Mouse (Mus musculus) myocyte (in vitro differentiated cells): ENCODE data around the gene Rpl36.

Experiments
- CEBPB ChIP-seq: IDR thresholded peaks from 2 replicates; pipeline ENCODE4 v1.6.1; 2011; ENCODE audit warnings: mild to moderate bottlenecking, moderate library complexity; ENCODE audit not compliant: poor library complexity, insufficient read depth, severe bottlenecking
- MYOD1 ChIP-seq, 3 experiments: IDR thresholded peaks; one replicate each; pipeline ENCODE4 v1.6.1; 2011; ENCODE audit warnings: control low read depth in 2 of 3, low read depth in 2 of 3, mild to moderate bottlenecking in 2 of 3, moderate library complexity in 1 of 3; ENCODE audit not compliant: insufficient read length in 2 of 3, control insufficient read depth in 1 of 3
- POLR2A ChIP-seq: IDR thresholded peaks from one replicate; pipeline ENCODE4 v1.6.1; 2011; ENCODE audit warnings: low read depth, mild to moderate bottlenecking, control low read depth, moderate library complexity; ENCODE audit not compliant: insufficient read length
- TCF3 ChIP-seq: IDR thresholded peaks from one replicate; pipeline ENCODE4 v1.6.1; 2011; ENCODE audit warnings: low read depth, control low read depth; ENCODE audit not compliant: insufficient read length

GRCm38 (mm10) chr17:56634023-56634422 lies 20.8 kb downstream of the Rpl36 start:
- TF ChIP-seq TCF3 = no peak
- no peak for TF ChIP-seq MYOD1 (IDR thresholded peaks at IDR 0.05; ENCODE audit: control insufficient read depth in 1 of 3, insufficient read length in 2 of 3, low read depth in 2 of 3)
- no peak for TF ChIP-seq CEBPB
- TF ChIP-seq POLR2A = no peak
